Mouse (Mus musculus) small intestine, adult 2 months (tissue): ENCODE measurements around the gene Cdk7. TPM values are rescaled to one million over a fixed set of nuclear protein-coding genes. Genes with fewer than 3 reads are reported as not detected.

Experiments used
- H3K27ac ChIP-seq: fragments of 200-500 bp; 2 replicates; pipeline ENCODE4 v1.5.1; 2012; ENCODE audit warnings: low read depth, low read length, control low read depth, inconsistent platforms; ENCODE audit not compliant: insufficient read depth
- H3K27me3 ChIP-seq: fragments of 200-500 bp; 2 replicates; pipeline ENCODE4 v1.6.1; 2012; ENCODE audit warnings: mild to moderate bottlenecking, moderate library complexity, low read length, inconsistent platforms; ENCODE audit not compliant: control insufficient read depth, insufficient read depth
- H3K36me3 ChIP-seq: fragments of 200-500 bp; 2 replicates; pipeline ENCODE4 v1.6.1; 2012; ENCODE audit warnings: mild to moderate bottlenecking, low read length, control low read depth, inconsistent platforms; ENCODE audit not compliant: control insufficient read depth, insufficient read depth
- H3K4me1 ChIP-seq: fragments of 200-500 bp; 2 replicates; pipeline ENCODE4 v1.6.1; 2012; ENCODE audit warnings: low read length, inconsistent platforms, mixed read lengths; ENCODE audit not compliant: control insufficient read depth, insufficient read depth, insufficient read length
- H3K4me3 ChIP-seq: fragments of 200-500 bp; 2 replicates; pipeline ENCODE4 v1.5.1; 2012; ENCODE audit warnings: low read depth, mild to moderate bottlenecking, control low read depth, inconsistent platforms, low read length, moderate library complexity
- CTCF ChIP-seq: fragments of 200-500 bp; IDR thresholded peaks from 2 replicates; pipeline ENCODE4 v1.5.1; 2012; ENCODE audit warnings: low read depth, mild to moderate bottlenecking, control low read depth, inconsistent platforms, low read length, moderate library complexity, mixed read lengths; ENCODE audit not compliant: insufficient replicate concordance, insufficient read length; ENCODE audit errors: extremely low read depth
- POLR2A ChIP-seq: fragments of 200-500 bp; IDR thresholded peaks from 2 replicates; pipeline ENCODE4 v1.6.1; 2012; ENCODE audit warnings: low read depth, mild to moderate bottlenecking, control low read depth, inconsistent platforms, low read length, moderate library complexity
- WGBS: fragments of 180-500 bp; shearing (Covaris S2); methylation state at CpG from one replicate; pipeline ENCODE4 v1.1.7; 2018; 5-methylcytosine and 5-hydroxymethylcytosine counted together
- polyA plus RNA-seq: library from polyadenylated mRNA; depleted of rRNA; stranded (reverse); fragments of >200 nt; gene quantifications from 2 replicates; pipeline ENCODE4 v1.2.3, GENCODE M21; 2012; rRNA removed

Cdk7 gene
- polyA plus RNA-seq, 1 experiment = 6.9 TPM

GRCm38 (mm10) chr13:100670181-100670741, 60.5 kb downstream of the Cdk7 start:
- TF ChIP-seq CTCF (no peak), POLR2A (no peak)
- Histone ChIP-seq H3K4me3 (no peak overlapping the region), H3K27ac (no peak overlapping the region), H3K36me3 (peaks cover 4% of the 10 kb centered on the region; the same call in 1 of the 2 replicates), H3K27me3 (no peaks in the 10 kb centered on the region), H3K4me1 (peaks cover 7% of the 10 kb centered on the region; the same call in 1 of the 2 replicates)
- WGBS = 13% methylated on average over 9 of the region's 9 CpGs

GRCm38 (mm10) chr13:100669291-100670022, 61.3 kb downstream of the Cdk7 start, which contains the start of gene Ccdc125:
Ccdc125 (plus strand) TSS chr13:100669717.
- TF ChIP-seq POLR2A = 0 out of 2 replicates have a peak, but pooled peaks have one; percentile 31
- TF ChIP-seq CTCF = no peak
- peak within 1 kb of the TSS; percentile 66 for H3K27ac ChIP-seq
- WGBS = under 1% methylated on average over 44 of the region's 44 CpGs
- H3K27me3 ChIP-seq = no peaks in the 10 kb centered on the region
- peaks cover 4% of the 10 kb centered on the region; the same call in 1 of the 2 replicates for H3K36me3 ChIP-seq
- peak within 1 kb of the TSS; percentile 100 for H3K4me3 ChIP-seq
- peaks cover 7% of the 10 kb centered on the region; the same call in 1 of the 2 replicates for H3K4me1 ChIP-seq

- H3K27ac ChIP-seq = no peak overlapping the region
- no peaks in the 10 kb centered on the region for H3K4me1 ChIP-seq
- H3K27me3 ChIP-seq = no peaks in the 10 kb centered on the region
- TF ChIP-seq CTCF (peak; percentile 71; the same call in 1 of the 2 replicates), POLR2A (no peak)
- peaks cover 9% of the 10 kb centered on the region for H3K36me3 ChIP-seq
- WGBS = 39% methylated on average over 4 of the region's 4 CpGs
- H3K4me3 ChIP-seq = no peak overlapping the region
Measured at GRCm38 (mm10) chr13:100659864-100660456, 70.8 kb downstream of the Cdk7 start.

GRCm38 (mm10) chr13:100658091-100658490, 72.6 kb downstream of the Cdk7 start:
- H3K4me3 ChIP-seq = no peak overlapping the region
- no peaks in the 10 kb centered on the region for H3K27me3 ChIP-seq
- TF ChIP-seq CTCF (no peak), POLR2A (no peak)
- 95% methylated on average over 5 of the region's 5 CpGs for WGBS
- H3K4me1 ChIP-seq = no peaks in the 10 kb centered on the region
- no peak overlapping the region for H3K27ac ChIP-seq
- H3K36me3 ChIP-seq = peaks cover 7% of the 10 kb centered on the region

Other genes starting within 250 kb of the Cdk7 start
- gene Gtf2h2, start 238.4 kb downstream of the Cdk7 start, polyA plus RNA-seq = 4.3 and 9.1 TPM in 2 replicates
- 7.4 and 23.3 TPM in 2 replicates for gene Ocln, start 178.2 kb downstream of the Cdk7 start, polyA plus RNA-seq
- 8.0 and 18.3 TPM in 2 replicates for gene Marveld2, start 114.0 kb downstream of the Cdk7 start, polyA plus RNA-seq
- gene Ak6, start 80.0 kb downstream of the Cdk7 start, polyA plus RNA-seq = 5.5 and 10.0 TPM in 2 replicates
- gene Rad17, start 79.9 kb downstream of the Cdk7 start, polyA plus RNA-seq = 0.42 and 0.75 TPM in 2 replicates
- gene Taf9, start 79.4 kb downstream of the Cdk7 start, polyA plus RNA-seq = 0.13 and 0.63 TPM in 2 replicates
- gene Ccdc125, start 61.2 kb downstream of the Cdk7 start, polyA plus RNA-seq = 0.39 and 0.41 TPM in 2 replicates
- 28.9 and 50.7 TPM in 2 replicates for gene Mrps36, start 13.7 kb upstream of the Cdk7 start, polyA plus RNA-seq
- gene Cenph, start 45.0 kb upstream of the Cdk7 start, polyA plus RNA-seq = 0.33 TPM in 1 of 2 replicates, not detected in the other
- 4.3 and 11.2 TPM in 2 replicates for gene Ccnb1, start 55.6 kb upstream of the Cdk7 start, polyA plus RNA-seq
- gene Slc30a5, start 102.5 kb upstream of the Cdk7 start, polyA plus RNA-seq = 14.0 and 24.7 TPM in 2 replicates